Mouse (Mus musculus) lung, embryonic 15.5 days (tissue): Measurements from ENCODE around the gene Tmem141. TPM values are rescaled to one million over a fixed set of nuclear protein-coding genes. Genes with fewer than 3 reads are reported as not detected.

Source experiments
- ATAC-seq: fragments of 200-750 bp; cut with Nextera tagmentation; 2 replicates; pipeline ENCODE4 v1.8.0; 2017; ENCODE audit warnings: moderate number of reproducible peaks, borderline replicate concordance; ENCODE audit not compliant: low FRiP score, low TSS enrichment; ENCODE audit errors: extremely low read depth
- H3K27ac ChIP-seq: fragments of 300-500 bp; sonication (generic); 2 replicates; pipeline ENCODE4 v1.5.1; 2015; ENCODE audit warnings: moderate library complexity, mild to moderate bottlenecking, inconsistent platforms
- H3K27me3 ChIP-seq: fragments of 300-500 bp; sonication (generic); 2 replicates; pipeline ENCODE4 v1.6.1; 2015; ENCODE audit warnings: inconsistent platforms
- H3K36me3 ChIP-seq: fragments of 300-500 bp; sonication (generic); 2 replicates; pipeline ENCODE4 v1.6.1; 2015; ENCODE audit warnings: inconsistent platforms
- H3K4me1 ChIP-seq: fragments of 300-500 bp; sonication (generic); 2 replicates; pipeline ENCODE4 v1.6.1; 2015; ENCODE audit warnings: inconsistent platforms
- H3K4me2 ChIP-seq: fragments of 300-500 bp; sonication (generic); 2 replicates; pipeline ENCODE4 v1.6.1; 2015; ENCODE audit warnings: inconsistent platforms, mild to moderate bottlenecking, moderate library complexity
- H3K4me3 ChIP-seq: fragments of 300-500 bp; sonication (generic); 2 replicates; pipeline ENCODE4 v1.5.1; 2015; ENCODE audit warnings: mild to moderate bottlenecking, inconsistent platforms
- H3K9ac ChIP-seq: fragments of 300-500 bp; sonication (generic); 2 replicates; pipeline ENCODE4 v1.6.1; 2015; ENCODE audit warnings: inconsistent platforms
- H3K9me3 ChIP-seq: fragments of 300-500 bp; sonication (generic); 2 replicates; pipeline ENCODE4 v1.6.1; 2016; ENCODE audit warnings: inconsistent platforms
- WGBS: fragments of 180-500 bp; shearing (Covaris S2); methylation state at CpG from one replicate; pipeline ENCODE4 v1.1.7; 2015; 5-methylcytosine and 5-hydroxymethylcytosine counted together
- polyA plus RNA-seq: library from polyadenylated mRNA; unstranded; fragments of >200 nt; fragmentation: Nextera tagmentation; extraction: Ambion mirVana; gene quantifications from 2 replicates; pipeline ENCODE4 v1.2.1, GENCODE M21; 2015

Gene Tmem141
- polyA plus RNA-seq, 1 experiment from 2014 or later, result 26.8 TPM

DNA sequence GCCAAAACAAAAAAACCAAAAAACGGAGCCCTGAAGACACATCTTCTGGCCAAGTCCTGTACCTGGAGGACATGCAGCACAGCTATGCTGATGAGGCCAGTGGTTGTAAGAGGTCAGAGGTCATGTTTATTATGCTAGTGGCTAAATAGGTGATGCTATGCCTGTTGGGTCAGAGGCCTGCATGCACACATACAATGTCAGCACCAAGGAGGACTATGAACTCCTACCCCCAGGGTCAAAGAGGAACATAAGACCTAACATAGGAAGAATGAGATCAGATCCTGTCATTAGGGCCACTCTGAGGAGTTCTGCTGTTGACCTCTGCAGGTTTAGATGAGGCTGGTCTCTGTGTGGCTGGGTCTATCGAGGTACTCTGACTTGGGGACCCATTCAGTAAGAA, 21.8 kb downstream of the Tmem141 start:
- H3K36me3 ChIP-seq, result peaks cover 81% of the 10 kb centered on the region
- no peak overlapping the region for H3K27ac ChIP-seq
- no peaks in the 10 kb centered on the region for H3K27me3 ChIP-seq
- no peaks in the 10 kb centered on the region for H3K9me3 ChIP-seq
- no peak for ATAC-seq
- no peak overlapping the region for H3K4me3 ChIP-seq
- no peaks in the 10 kb centered on the region for H3K4me1 ChIP-seq
- H3K9ac ChIP-seq, result no peak overlapping the region
- WGBS, result 79% methylated on average over 2 of the region's 2 CpGs
- H3K4me2 ChIP-seq, result no peak overlapping the region

DNA sequence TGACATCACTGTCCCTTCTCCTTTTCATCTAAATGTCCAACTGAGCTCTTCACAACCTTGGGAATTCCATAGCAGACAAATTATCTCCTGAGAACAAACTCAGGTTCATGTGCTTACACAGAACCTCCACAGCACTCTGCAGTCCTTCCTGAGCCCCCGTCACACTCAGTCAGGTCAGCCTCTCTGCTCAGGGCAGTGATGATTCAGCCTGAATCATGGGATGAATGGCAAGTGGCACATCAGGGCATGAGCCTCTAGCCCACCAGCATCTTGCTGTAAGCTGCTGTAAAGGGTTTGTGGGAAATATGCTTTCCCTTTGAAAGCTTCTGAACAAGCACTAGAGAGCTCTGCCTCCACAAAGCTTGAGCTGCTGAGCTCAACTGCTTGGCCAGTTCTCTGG, 23.1 kb downstream of the Tmem141 start:
- 95% methylated on average over 1 of the region's 1 CpGs for WGBS
- Histone ChIP-seq H3K36me3 (peaks cover 89% of the 10 kb centered on the region), H3K4me2 (no peak overlapping the region), H3K27me3 (no peaks in the 10 kb centered on the region), H3K4me3 (no peak overlapping the region), H3K9me3 (no peaks in the 10 kb centered on the region), H3K9ac (no peak overlapping the region), H3K27ac (no peak overlapping the region), H3K4me1 (no peaks in the 10 kb centered on the region)
- no peak for ATAC-seq

DNA sequence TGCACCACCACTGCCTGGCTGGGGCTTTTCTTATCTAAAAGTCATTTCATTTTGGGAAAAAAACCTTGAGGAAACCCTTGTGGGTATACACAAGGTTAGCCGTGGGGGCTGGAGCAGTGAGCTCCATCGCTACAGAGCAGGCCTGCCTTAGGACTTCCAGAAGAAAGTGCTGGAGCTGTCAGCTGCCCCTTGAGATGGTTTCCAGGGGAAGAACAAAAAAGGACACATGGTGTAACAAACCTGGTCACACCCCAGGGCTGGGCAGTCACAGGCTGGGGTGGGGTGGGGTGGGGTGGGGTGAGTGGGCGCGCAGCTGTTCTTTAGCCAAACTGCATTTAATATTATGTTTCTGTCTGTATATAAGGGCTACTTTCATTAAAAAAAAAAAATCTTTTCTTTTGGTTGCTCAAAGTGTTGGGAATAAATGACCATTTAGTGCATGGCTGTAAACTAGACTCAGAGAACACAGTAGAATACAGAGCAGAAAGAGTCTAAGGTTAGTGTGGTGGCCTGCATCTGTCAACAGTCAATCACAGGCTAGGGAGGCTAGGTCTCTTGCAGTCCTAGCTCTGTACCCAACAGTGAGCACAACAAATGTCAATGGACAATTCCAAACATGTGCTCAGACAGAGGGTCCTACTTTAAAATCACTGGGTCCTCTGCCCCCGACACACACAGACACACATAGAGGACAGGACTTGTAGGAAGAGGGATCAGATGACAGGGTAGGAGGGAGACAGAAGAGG, 24.9 kb downstream of the Tmem141 start:
- Histone ChIP-seq H3K4me2 (no peak overlapping the region), H3K36me3 (peaks cover 94% of the 10 kb centered on the region), H3K9me3 (no peaks in the 10 kb centered on the region), H3K9ac (no peak overlapping the region), H3K4me3 (no peak overlapping the region), H3K27ac (no peak overlapping the region), H3K4me1 (no peaks in the 10 kb centered on the region), H3K27me3 (no peaks in the 10 kb centered on the region)
- no peak for ATAC-seq
- 95% methylated on average over 5 of the region's 5 CpGs for WGBS

DNA sequence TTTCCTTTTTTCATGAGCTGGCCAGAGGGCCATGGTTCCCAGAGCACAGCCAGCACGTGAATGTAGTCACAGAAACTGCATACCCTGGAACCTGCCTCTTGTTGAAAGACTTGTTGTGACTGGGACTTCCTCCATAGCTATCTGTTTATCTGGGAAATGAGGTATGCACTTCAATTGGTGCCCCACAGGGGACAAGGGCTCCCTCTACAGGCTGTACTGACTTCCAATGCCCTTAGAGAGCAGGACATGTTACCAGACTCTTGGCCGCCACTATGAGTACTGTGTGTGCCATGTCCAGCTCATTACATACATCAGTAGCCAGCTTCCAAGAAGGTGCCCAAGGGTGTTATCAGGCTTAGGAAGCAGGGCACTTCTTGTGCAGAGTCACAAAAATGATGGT, 29.9 kb downstream of the Tmem141 start:
- H3K9me3 ChIP-seq, result no peaks in the 10 kb centered on the region
- ATAC-seq, result no peak
- no peak overlapping the region for H3K27ac ChIP-seq
- 87% methylated on average over 2 of the region's 2 CpGs for WGBS
- no peaks in the 10 kb centered on the region for H3K27me3 ChIP-seq
- H3K4me3 ChIP-seq, result no peak overlapping the region
- H3K4me1 ChIP-seq, result no peaks in the 10 kb centered on the region
- no peak overlapping the region for H3K4me2 ChIP-seq
- peaks cover 83% of the 10 kb centered on the region for H3K36me3 ChIP-seq
- H3K9ac ChIP-seq, result no peak overlapping the region

DNA sequence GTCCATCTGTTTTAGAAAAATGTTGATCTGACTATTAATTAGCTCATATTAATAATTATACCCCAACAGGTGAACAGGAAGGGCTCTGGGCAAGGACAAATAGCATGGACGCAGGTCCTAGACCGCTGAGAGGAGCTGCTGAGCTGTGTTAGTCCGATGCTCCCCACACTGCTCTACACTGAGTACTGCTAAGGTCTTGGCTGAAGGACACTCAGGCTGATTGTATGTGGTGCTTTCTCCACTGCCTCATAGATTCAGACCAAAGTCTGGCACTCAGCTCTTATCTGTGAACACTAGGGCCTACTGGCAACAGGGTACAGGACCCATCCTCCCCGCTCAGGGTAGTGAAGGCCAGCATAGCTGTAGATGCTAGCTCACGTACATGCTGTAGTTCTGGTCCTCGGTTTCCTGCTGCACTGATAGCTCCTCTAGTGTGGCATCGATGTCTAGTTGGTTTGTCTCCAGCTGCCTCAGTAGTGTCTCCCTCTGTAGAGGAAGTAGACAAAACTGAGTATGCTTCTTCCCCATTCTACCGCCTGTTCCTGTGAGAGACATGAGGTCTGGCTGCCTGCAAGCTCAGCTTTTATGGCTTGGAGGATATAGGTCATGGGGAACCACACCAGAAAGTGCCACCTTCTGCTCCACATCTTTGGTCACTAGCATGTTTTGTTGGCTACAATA, 33.4 kb downstream of the Tmem141 start:
- Histone ChIP-seq H3K4me2 (no peak overlapping the region), H3K36me3 (peaks cover 84% of the 10 kb centered on the region), H3K4me3 (no peak overlapping the region), H3K27me3 (no peaks in the 10 kb centered on the region), H3K4me1 (no peaks in the 10 kb centered on the region), H3K9me3 (no peaks in the 10 kb centered on the region), H3K9ac (no peak overlapping the region), H3K27ac (no peak overlapping the region)
- no peak for ATAC-seq
- WGBS, result 88% methylated on average over 8 of the region's 8 CpGs

DNA sequence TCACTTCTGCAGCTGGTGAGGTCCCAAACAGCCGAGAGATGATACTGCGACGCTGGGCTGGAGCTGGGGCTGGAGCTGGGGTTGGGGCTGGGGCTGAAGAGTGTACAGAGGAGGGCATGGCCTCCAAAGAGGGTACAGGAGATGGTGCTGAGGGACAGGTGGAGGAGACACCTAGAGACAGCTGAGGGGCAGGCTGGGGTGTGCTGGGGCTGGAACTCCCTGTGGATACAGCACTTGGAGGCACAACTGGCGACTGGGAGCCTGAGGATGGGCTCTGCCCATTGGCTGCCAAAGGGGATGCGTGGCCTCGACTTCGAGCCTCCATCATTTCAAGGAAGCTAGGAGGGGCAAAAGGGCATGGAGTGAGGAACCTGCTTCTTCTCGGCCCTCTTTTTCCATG, 34.5 kb downstream of the Tmem141 start:
- no peak for ATAC-seq

DNA sequence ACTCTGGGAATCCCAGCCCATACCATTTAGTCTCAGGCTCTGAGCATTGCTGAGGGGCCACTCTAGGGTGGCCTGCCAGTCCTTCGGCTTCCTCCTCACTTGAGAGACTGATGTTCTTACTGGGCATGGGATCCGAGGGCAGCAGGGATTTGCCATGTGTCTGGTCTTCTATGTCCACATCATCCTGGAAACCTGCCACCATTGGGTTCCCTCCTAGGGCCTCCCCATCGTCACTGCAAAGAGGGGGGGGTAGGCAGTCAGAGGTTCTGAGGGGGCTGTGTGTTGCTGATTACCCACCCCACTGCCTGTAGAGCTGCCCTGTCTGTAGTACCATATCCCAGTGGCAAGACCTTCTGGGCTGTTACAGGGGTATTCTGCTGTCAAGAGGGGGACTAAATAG, 36.2 kb downstream of the Tmem141 start:
- no peak overlapping the region for H3K4me2 ChIP-seq
- H3K9ac ChIP-seq, result no peak overlapping the region
- H3K4me1 ChIP-seq, result peaks cover 21% of the 10 kb centered on the region
- no peak for ATAC-seq
- 75% methylated on average over 3 of the region's 3 CpGs for WGBS
- H3K4me3 ChIP-seq, result no peak overlapping the region
- peaks cover 58% of the 10 kb centered on the region for H3K36me3 ChIP-seq
- peaks cover 8% of the 10 kb centered on the region for H3K27me3 ChIP-seq
- H3K9me3 ChIP-seq, result no peaks in the 10 kb centered on the region
- no peak overlapping the region for H3K27ac ChIP-seq

More for the DNA sequence above, 34.5 kb downstream of the Tmem141 start:
- H3K36me3 ChIP-seq, result peaks cover 75% of the 10 kb centered on the region
- WGBS, result 92% methylated on average over 8 of the region's 8 CpGs
- no peak overlapping the region for H3K4me3 ChIP-seq
- no peaks in the 10 kb centered on the region for H3K9me3 ChIP-seq
- H3K4me1 ChIP-seq, result peaks cover 7% of the 10 kb centered on the region
- no peaks in the 10 kb centered on the region for H3K27me3 ChIP-seq
- H3K9ac ChIP-seq, result no peak overlapping the region
- H3K4me2 ChIP-seq, result no peak overlapping the region
- no peak overlapping the region for H3K27ac ChIP-seq

DNA sequence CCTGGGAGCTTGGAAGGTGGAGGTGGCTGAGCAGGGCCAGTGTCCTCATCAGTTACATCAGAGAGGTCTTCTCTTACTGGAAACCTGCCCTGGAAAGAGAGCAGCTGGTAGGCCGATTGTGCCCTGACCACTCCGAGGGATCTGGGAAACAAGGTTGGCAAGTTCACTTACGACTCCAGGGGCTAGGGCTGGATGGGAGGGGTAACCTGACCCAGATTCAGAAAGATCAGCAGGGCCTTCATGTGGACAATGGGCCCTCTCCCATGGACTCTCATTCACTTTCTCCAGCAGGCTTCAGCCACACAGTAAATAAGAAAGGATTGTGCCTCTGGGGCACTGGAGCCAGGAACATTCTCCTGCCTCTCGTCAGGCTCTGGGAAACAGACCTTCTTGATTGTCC, 36.9 kb downstream of the Tmem141 start:
- no peak overlapping the region for H3K27ac ChIP-seq
- no peak overlapping the region for H3K9ac ChIP-seq
- WGBS, result 85% methylated on average over 4 of the region's 4 CpGs
- H3K36me3 ChIP-seq, result peaks cover 53% of the 10 kb centered on the region
- H3K4me3 ChIP-seq, result no peak overlapping the region
- H3K4me2 ChIP-seq, result no peak overlapping the region
- H3K27me3 ChIP-seq, result peaks cover 15% of the 10 kb centered on the region
- H3K9me3 ChIP-seq, result no peaks in the 10 kb centered on the region
- peaks cover 23% of the 10 kb centered on the region for H3K4me1 ChIP-seq
- no peak for ATAC-seq

DNA sequence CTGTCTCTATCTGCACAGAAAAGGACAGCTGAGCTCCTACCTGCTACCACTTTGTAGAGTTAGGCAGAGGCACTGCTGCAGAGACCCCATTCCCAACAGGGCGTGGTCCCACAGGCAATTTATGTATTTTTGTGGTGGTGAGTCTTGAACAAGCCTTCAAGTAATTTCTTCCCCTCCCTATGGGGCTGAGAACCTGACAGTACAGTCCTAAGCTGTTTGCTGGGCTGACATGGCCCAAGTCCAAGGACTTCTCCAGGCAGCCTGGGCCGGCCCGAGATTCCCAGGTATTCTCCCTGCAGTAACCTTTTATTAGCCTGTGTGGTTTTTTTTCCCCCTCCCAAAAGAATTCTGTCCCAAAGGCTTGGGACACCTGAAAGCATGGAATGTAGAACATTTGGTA, 37.7 kb downstream of the Tmem141 start:
- Histone ChIP-seq H3K9me3 (no peaks in the 10 kb centered on the region), H3K36me3 (peaks cover 49% of the 10 kb centered on the region), H3K4me1 (peaks cover 30% of the 10 kb centered on the region), H3K27me3 (peaks cover 22% of the 10 kb centered on the region), H3K4me2 (no peak overlapping the region), H3K9ac (no peak overlapping the region), H3K27ac (no peak overlapping the region), H3K4me3 (no peak overlapping the region)
- ATAC-seq, result no peak
- WGBS, result 82% methylated on average over 3 of the region's 3 CpGs

DNA sequence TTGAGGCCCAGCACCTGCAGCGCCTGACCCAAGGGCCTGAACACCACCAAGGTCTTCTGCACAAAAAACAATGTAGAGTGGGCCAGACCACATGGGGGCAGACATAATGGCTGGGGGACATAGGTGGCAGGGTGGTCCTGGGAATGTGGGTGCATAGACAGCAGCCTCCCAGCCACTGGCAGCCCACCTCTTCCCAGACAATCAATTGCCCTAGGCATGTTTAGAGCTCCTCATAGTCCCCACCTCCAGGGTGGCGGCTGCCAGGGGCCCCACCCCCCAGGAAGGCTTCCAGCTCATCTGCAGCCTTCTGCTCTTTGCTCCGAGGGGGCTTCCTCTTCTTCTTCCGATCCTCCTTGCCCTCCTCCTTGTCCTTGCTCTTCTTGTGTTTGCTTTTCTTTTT, 38.2 kb downstream of the Tmem141 start:
- no peak for ATAC-seq

DNA sequence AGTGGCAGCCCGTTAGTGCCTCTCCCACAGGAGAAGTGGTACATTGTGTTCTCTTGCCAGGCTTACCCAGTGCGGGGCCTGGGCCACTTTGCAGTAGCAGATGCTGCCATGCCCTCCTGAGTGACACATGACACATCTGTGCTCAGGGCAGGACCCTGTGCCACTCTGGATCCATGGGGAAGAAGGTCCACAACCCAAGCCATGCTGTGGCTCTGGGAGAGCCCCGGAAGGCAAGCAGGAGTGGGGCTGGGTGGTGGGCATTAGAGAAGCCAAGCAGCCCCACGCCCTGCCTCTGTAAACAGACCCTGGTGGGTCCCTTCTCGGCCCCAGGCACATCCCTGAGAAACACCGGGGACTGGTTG, 38.7 kb downstream of the Tmem141 start:
- H3K4me3 ChIP-seq, result no peak overlapping the region
- H3K36me3 ChIP-seq, result peaks cover 42% of the 10 kb centered on the region
- no peaks in the 10 kb centered on the region for H3K9me3 ChIP-seq
- no peak for ATAC-seq
- H3K27me3 ChIP-seq, result peaks cover 33% of the 10 kb centered on the region
- H3K9ac ChIP-seq, result no peak overlapping the region
- H3K4me1 ChIP-seq, result peaks cover 40% of the 10 kb centered on the region
- no peak overlapping the region for H3K27ac ChIP-seq
- 77% methylated on average over 6 of the region's 6 CpGs for WGBS
- H3K4me2 ChIP-seq, result no peak overlapping the region

More for the DNA sequence above, 38.2 kb downstream of the Tmem141 start:
- Histone ChIP-seq H3K4me3 (no peak overlapping the region), H3K4me1 (peaks cover 36% of the 10 kb centered on the region), H3K9me3 (no peaks in the 10 kb centered on the region), H3K4me2 (no peak overlapping the region), H3K27ac (no peak overlapping the region), H3K27me3 (peaks cover 28% of the 10 kb centered on the region), H3K9ac (no peak overlapping the region), H3K36me3 (peaks cover 46% of the 10 kb centered on the region)
- 54% methylated on average over 4 of the region's 4 CpGs for WGBS

DNA sequence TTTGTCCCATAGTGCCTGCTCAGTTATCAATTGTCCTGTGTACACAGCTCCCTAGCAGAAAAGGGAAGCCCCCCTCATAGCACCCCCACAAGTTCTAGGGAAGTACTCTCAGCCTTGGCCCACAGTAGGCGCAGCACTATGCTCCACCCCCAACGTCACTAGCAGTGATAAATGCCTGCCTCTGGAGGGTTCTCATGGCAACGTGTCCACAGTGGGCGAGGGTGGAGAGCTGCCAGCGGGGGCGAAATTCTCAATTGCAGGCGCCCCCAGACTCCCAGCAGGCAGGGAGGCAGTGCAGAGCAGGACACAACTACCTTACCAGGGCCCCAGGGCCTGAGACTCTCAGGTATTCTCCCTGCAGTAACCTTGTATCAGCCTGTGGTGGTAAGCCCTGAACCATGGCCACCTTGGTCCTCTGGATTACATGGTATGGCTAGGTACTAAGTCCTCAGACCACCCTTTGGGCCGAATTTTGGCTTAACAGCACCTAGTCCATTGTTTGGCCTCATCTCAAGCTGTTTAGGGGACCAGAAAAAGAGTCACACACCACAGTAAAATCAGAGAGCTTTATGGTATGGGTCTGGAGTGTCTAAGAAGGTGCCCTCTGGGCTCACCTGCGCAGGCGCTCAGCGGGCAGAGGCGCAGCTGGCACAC, 39.2 kb downstream of the Tmem141 start:
- peaks cover 38% of the 10 kb centered on the region for H3K27me3 ChIP-seq
- no peak overlapping the region for H3K4me3 ChIP-seq
- H3K9ac ChIP-seq, result no peak overlapping the region
- ATAC-seq, result no peak; the same call in 1 of the 2 replicates
- H3K4me1 ChIP-seq, result peaks cover 45% of the 10 kb centered on the region
- WGBS, result 42% methylated on average over 12 of the region's 12 CpGs
- no peaks in the 10 kb centered on the region for H3K9me3 ChIP-seq
- H3K36me3 ChIP-seq, result peaks cover 39% of the 10 kb centered on the region
- no peak overlapping the region for H3K27ac ChIP-seq
- no peak overlapping the region for H3K4me2 ChIP-seq
